Mouse (Mus musculus) spleen, postnatal 0 days (tissue): Measurements from ENCODE around the gene Celf2. TPM values are rescaled to one million over a fixed set of nuclear protein-coding genes. Genes with fewer than 3 reads are reported as not detected.

Experiments used
- polyA plus RNA-seq: library from polyadenylated mRNA; unstranded; fragments of >200 nt; fragmentation: Nextera tagmentation; extraction: Ambion mirVana; gene quantifications from 2 replicates; pipeline ENCODE4 v1.2.1, GENCODE M21; 2015

Celf2 gene
- polyA plus RNA-seq = 25.8 and 34.0 TPM in 2 replicates

DNA sequence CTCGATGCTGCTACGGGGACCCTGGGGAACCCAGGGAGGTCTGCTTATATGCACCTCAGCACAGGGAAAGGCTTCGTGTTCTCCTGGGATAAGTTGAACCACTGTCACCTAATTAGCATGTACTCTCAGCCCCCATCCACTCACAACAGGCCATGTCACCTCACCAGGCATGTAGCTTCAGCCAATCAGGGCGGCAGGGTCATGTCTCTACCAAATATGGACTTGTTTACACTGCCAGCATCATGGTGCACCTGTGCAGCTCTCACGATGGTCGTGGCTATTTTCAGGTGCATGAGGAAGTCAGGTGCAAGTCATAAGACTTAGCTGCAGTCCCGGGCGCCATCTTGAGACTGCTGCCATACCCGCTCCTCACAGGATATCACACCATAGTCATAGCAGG lies at the start of gene Celf2:
Gene Celf2, minus strand, starts transcription at position 101 of the 400 bp plus-strand sequence.

